Comparison of ENCODE assay signal across 30 mouse cellular contexts in the genomic region with DNA sequence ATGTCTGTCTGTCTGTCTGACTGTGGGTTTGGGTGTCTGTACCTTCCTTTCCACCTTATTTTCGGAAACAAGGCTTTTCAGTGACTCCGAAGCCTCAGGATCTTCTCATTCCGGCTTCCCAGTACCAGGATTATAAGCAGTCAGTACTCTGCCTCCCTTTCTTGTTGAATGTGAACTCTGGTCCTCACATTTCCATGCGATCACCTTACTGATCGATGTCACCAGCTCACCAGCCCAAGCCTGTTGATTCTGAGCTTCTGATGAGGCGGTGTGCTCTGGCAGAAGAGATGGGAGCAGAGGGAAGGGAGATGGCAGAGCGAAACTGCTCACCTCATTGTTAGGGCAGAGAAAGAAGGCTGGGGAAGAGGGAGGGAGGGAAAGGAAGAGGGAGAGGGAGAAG. TPM values are rescaled to one million over a fixed set of nuclear protein-coding genes. Genes with fewer than 3 reads are reported as not detected.
"Had no signal": no experiment of that assay in that cellular context is flagged by ENCODE, and none has a peak within 500 bp of the region (broad histone marks: within the 10 kb centered on the region; RNA-seq: fewer than 3 reads in every experiment).

No protein-coding gene starts in this region.

- H3K9ac ChIP-seq: forebrain, postnatal 0 days; hindbrain, embryonic 13.5 days; hindbrain, embryonic 15.5 days; kidney, embryonic 15.5 days; limb, embryonic 13.5 days; limb, embryonic 15.5 days; liver, embryonic 14.5 days had no signal

- H3K27ac ChIP-seq: hindbrain, embryonic 13.5 days; hindbrain, embryonic 15.5 days; hindbrain, postnatal 0 days; kidney, embryonic 15.5 days; kidney, postnatal 0 days; limb, embryonic 13.5 days; limb, embryonic 15.5 days; liver, embryonic 14.5 days had no signal

- ATAC-seq: hindbrain, postnatal 0 days; intestine, embryonic 16.5 days had no signal

- H3K4me1 ChIP-seq: limb, embryonic 13.5 days; limb, embryonic 15.5 days had no signal

- H3K9me3 ChIP-seq: hindbrain, embryonic 13.5 days; hindbrain, embryonic 15.5 days; kidney, embryonic 15.5 days; limb, embryonic 13.5 days; limb, embryonic 15.5 days had no signal

- H3K4me3 ChIP-seq: hindbrain, embryonic 13.5 days; hindbrain, embryonic 15.5 days; kidney, embryonic 15.5 days; limb, embryonic 13.5 days; limb, embryonic 15.5 days had no signal

- H3K36me3 ChIP-seq: hindbrain, embryonic 13.5 days; hindbrain, embryonic 15.5 days; kidney, embryonic 15.5 days; limb, embryonic 13.5 days; limb, embryonic 15.5 days had no signal

- H3K4me2 ChIP-seq: heart, embryonic 11.5 days; hindbrain, embryonic 13.5 days; hindbrain, embryonic 15.5 days; kidney, embryonic 15.5 days; limb, embryonic 13.5 days; limb, embryonic 15.5 days had no signal

- DNase-seq: forebrain, postnatal 0 days; gastrocnemius, postnatal 14 days; gastrocnemius, postnatal 36 days; heart, postnatal 10 days; kidney, adult 11 months; kidney, adult 9 months; kidney, postnatal 14 days; kidney, postnatal 36 days; layer of hippocampus, adult 9-11 months; layer of hippocampus, postnatal 36 days; left cerebral cortex, postnatal 4 days; lung, adult 18-20 months had no signal

RNA-seq across cellular contexts. Expression of gene Cwh43, which starts 24.4 kb away (rescaled TPM):
- total RNA-seq: gastrocnemius, adult 18-20 months; gastrocnemius, adult 8-10 months; gastrocnemius, postnatal 14 days; gastrocnemius, postnatal 36 days; heart, postnatal 10 days; heart, postnatal 36 days; hematopoietic stem cell, adult 5-6 weeks had no signal
- polyA plus RNA-seq: heart, embryonic 11.5 days; heart, embryonic 14.5 days; heart, embryonic 16.5 days; hindbrain, embryonic 11.5 days; limb, embryonic 11.5 days; limb, embryonic 13.5 days; liver, embryonic 14.5 days had no signal
